Mouse (Mus musculus) ES-E14 (cell line): ENCODE data around the gene Gnb1.

Experiments
- CHD2 ChIP-seq: IDR thresholded peaks from 2 replicates; pipeline ENCODE4 v1.6.1; 2014; ENCODE audit warnings: mild to moderate bottlenecking, low read depth, low read length, inconsistent platforms
- HCFC1 ChIP-seq: IDR thresholded peaks from 2 replicates; pipeline ENCODE4 v1.6.1; 2012; ENCODE audit warnings: low read length, inconsistent platforms, borderline replicate concordance; ENCODE audit not compliant: insufficient read depth
- MAFK ChIP-seq: IDR thresholded peaks from 2 replicates; pipeline ENCODE4 v1.6.1; 2014; ENCODE audit warnings: mild to moderate bottlenecking, low read depth, low read length, inconsistent platforms; ENCODE audit not compliant: insufficient read depth
- ZC3H11A ChIP-seq: IDR thresholded peaks from 2 replicates; pipeline ENCODE4 v1.6.1; 2012; ENCODE audit warnings: low read depth, mild to moderate bottlenecking, inconsistent platforms, low read length, borderline replicate concordance
- ZNF384 ChIP-seq: IDR thresholded peaks from 2 replicates; pipeline ENCODE4 v1.6.1; 2012; ENCODE audit warnings: low read depth, low read length, inconsistent platforms

DNA sequence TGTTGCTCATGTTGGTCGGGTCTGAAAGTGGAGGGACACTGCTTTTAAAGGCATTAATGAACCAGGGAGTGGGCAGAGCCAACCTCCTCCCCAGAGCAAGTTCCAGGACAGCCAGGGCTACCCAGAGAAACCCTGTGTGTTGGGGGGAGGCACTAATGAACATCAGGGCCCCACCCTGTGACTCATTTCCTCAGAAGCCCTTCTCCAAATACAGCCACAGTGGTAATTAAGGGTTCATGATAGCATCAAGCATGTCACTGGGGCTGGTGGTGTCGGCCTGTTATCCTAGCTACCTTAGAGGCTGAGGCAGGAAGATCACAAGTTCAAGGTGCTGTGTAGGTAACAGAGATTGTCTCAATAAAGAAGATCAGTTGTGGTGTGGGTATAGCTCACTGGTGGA lies 80.3 kb downstream of the Gnb1 start:
- TF ChIP-seq ZC3H11A, result no peak
- TF ChIP-seq MAFK, result no peak
- TF ChIP-seq CHD2, result no peak
- TF ChIP-seq HCFC1, result no peak
- no peak for TF ChIP-seq ZNF384
